Mouse (Mus musculus) macrophage (primary cell): ENCODE data around the gene Itm2b. TPM values are rescaled to one million over a fixed set of nuclear protein-coding genes. Genes with fewer than 3 reads are reported as not detected.
A peak's percentile ranks its signal among the peaks of the same experiment; 100 is the strongest.

Source experiments
- H3K27ac ChIP-seq: fragments of 350-480 bp; formaldehyde crosslinking; 2 replicates; pipeline ENCODE4 v1.9.0; 2021
- H3K36me3 ChIP-seq: fragments of 350-480 bp; formaldehyde crosslinking; 2 replicates; pipeline ENCODE4 v1.9.0; 2021; ENCODE audit errors: inconsistent target
- H3K4me3 ChIP-seq: fragments of 350-480 bp; formaldehyde crosslinking; 2 replicates; pipeline ENCODE4 v1.9.0; 2021; ENCODE audit errors: inconsistent target
- H3K79me2 ChIP-seq: fragments of 350-480 bp; formaldehyde crosslinking; 2 replicates; pipeline ENCODE4 v1.9.0; 2021; ENCODE audit errors: inconsistent target
- WGBS: methylation state at CpG from one replicate; pipeline ENCODE4 v1.1.7; 2026; ENCODE audit warnings: inconsistent platforms; ENCODE audit not compliant: missing documents; 5-methylcytosine and 5-hydroxymethylcytosine counted together
- polyA plus RNA-seq: library from polyadenylated mRNA; stranded (reverse); fragments of 250-400 nt; gene quantifications from 3 replicates; pipeline ENCODE4 v1.2.4, GENCODE M21; 2018; ENCODE audit warnings: inconsistent platforms

Itm2b gene
- polyA plus RNA-seq, 1 experiment from 2014 or later: 6,999 TPM

DNA sequence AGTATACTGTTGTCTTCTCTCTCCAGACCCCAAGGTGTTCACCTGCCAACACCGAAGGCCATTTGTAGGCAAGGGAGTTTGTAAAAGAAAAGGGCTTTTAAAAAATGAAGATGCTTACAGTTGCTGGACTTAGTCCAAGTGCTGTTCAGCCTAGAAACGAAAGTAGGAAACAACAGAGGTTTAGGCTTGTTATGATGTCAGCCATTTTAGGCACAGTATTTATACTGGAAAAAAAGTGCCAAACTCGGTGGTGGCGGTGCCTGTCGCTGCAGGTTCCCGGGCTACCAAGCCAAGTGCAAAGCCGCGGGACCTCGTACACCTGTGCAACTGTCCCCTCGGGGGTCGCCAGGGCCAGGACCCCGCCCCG lies 560 bp downstream of the Itm2b start:
- Histone ChIP-seq H3K36me3 (peaks cover 11% of the 10 kb centered on the region), H3K27ac (peak overlapping the region; percentile 66), H3K79me2 (peaks cover 63% of the 10 kb centered on the region), H3K4me3 (peak overlapping the region; percentile 66)
- WGBS: 2% methylated on average over 6 of the region's 13 CpGs

DNA sequence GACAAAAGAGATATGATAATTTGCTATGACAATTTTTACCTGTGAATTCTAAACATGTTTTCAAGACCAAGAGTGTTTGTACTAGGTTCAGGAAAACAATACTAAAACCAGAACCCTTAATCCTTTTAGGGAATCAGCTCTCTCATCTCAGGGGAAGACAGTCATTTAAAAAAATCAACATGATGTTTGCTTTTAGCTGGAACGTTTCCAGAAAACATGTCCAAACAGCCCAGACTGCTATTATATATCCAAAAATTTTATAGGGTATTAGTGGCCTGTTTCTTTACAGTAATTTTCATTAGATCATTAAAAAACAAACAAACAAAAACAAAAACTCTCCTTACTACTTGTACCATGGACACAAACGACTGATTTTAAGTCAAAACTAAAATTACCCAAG lies 1.3 kb downstream of the Itm2b start:
- Histone ChIP-seq H3K27ac (peak overlapping the region; percentile 66), H3K79me2 (peaks cover 71% of the 10 kb centered on the region), H3K36me3 (peaks cover 18% of the 10 kb centered on the region), H3K4me3 (peak overlapping the region; percentile 66)
- 13% methylated on average over 1 of the region's 2 CpGs for WGBS

DNA sequence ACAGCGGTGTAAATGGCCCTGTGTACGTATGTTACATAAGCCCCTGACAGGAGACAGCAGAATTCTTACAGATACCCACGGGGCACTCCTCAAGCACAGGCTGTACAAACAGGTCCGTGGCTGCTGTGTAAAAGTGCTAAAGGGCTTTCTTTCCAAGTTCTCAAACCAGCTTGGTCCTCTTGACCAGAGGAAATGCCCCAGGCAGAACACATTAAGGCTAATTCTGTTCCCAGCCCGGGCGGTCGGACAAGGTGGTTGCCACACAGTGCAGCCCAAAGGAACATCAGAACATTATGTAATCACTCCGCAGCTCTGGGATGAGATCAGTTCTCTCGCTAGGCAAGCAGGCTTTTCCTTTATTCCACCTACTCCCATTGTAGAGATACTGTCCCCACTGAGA lies 2.4 kb downstream of the Itm2b start:
- Histone ChIP-seq H3K4me3 (peak overlapping the region; percentile 66), H3K27ac (peak overlapping the region; percentile 66), H3K36me3 (peaks cover 28% of the 10 kb centered on the region), H3K79me2 (peaks cover 81% of the 10 kb centered on the region)
- WGBS: 13% methylated on average over 9 of the region's 9 CpGs

GRCm38 (mm10) chr14:73381559-73381958 lies 3.5 kb downstream of the Itm2b start:
- H3K79me2 ChIP-seq: peaks cover 84% of the 10 kb centered on the region
- H3K36me3 ChIP-seq: peaks cover 39% of the 10 kb centered on the region
- peak overlapping the region; percentile 66; the same call in 1 of the 2 replicates for H3K4me3 ChIP-seq
- H3K27ac ChIP-seq: peak overlapping the region; percentile 66
- 18% methylated on average over 4 of the region's 4 CpGs for WGBS

GRCm38 (mm10) chr14:73377804-73378203 lies 7.3 kb downstream of the Itm2b start:
- Histone ChIP-seq H3K36me3 (peaks cover 69% of the 10 kb centered on the region), H3K79me2 (peaks cover 100% of the 10 kb centered on the region), H3K4me3 (no peak overlapping the region), H3K27ac (no peak overlapping the region)
- WGBS: 91% methylated on average over 6 of the region's 6 CpGs

DNA sequence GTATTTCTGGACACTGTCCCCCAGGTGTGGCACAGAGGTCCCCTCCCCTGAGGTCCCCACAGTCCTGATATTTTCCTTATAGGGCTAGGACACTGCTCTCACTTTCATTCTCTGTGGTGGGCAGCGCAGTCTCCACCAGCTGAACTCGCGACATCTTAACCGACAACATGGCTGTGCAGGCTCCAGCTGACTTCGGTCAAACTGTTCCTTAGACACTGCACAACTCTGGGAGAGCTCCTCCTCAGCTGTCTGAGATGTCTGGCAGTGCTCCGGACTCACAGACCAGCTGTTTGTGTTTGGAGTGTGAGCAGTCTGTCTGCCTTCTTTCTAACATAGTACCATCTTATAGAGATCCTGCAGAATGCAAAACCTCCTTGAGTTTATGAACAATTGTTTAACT lies 8.2 kb downstream of the Itm2b start:
- no peak overlapping the region for H3K27ac ChIP-seq
- H3K4me3 ChIP-seq: no peak overlapping the region
- 94% methylated on average over 5 of the region's 6 CpGs for WGBS
- H3K36me3 ChIP-seq: peaks cover 78% of the 10 kb centered on the region
- peaks cover 100% of the 10 kb centered on the region for H3K79me2 ChIP-seq

- Histone ChIP-seq H3K27ac (no peak overlapping the region), H3K79me2 (peaks cover 100% of the 10 kb centered on the region), H3K4me3 (no peak overlapping the region), H3K36me3 (peaks cover 88% of the 10 kb centered on the region)
- 94% methylated on average over 6 of the region's 8 CpGs for WGBS
Observed at GRCm38 (mm10) chr14:73375903-73376302, 9.2 kb downstream of the Itm2b start.

GRCm38 (mm10) chr14:73375445-73375844 lies 9.6 kb downstream of the Itm2b start:
- Histone ChIP-seq H3K36me3 (peaks cover 90% of the 10 kb centered on the region), H3K27ac (no peak overlapping the region), H3K4me3 (no peak overlapping the region), H3K79me2 (peaks cover 100% of the 10 kb centered on the region)
- 92% methylated on average over 8 of the region's 8 CpGs for WGBS

- peaks cover 90% of the 10 kb centered on the region for H3K36me3 ChIP-seq
- H3K27ac ChIP-seq: no peak overlapping the region
- no peak overlapping the region for H3K4me3 ChIP-seq
- peaks cover 100% of the 10 kb centered on the region for H3K79me2 ChIP-seq
- 61% methylated on average over 11 of the region's 11 CpGs for WGBS
Observed at GRCm38 (mm10) chr14:73374315-73374890, 10.7 kb downstream of the Itm2b start.

DNA sequence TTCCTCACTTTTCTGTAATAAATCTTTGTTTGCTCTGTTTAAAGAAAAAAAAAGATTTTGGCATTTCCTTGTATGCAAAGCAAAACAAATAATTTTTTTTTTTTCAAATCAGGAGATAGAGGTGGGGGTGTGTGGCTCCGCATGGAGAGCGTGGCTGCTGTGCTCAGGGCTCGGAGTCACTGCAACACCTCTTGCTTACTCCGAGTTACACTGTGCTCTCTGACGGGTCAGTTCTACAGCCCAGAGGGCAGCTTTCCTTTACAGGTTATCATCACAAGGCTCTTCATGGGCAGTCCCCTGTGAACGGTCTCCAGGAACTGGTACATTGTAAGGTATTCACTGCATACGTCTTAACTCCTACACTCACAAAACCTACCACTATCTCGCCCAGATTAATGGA lies 11.5 kb downstream of the Itm2b start:
- H3K27ac ChIP-seq: no peak overlapping the region
- peaks cover 92% of the 10 kb centered on the region for H3K36me3 ChIP-seq
- WGBS: 93% methylated on average over 7 of the region's 8 CpGs
- no peak overlapping the region for H3K4me3 ChIP-seq
- H3K79me2 ChIP-seq: peaks cover 100% of the 10 kb centered on the region

DNA sequence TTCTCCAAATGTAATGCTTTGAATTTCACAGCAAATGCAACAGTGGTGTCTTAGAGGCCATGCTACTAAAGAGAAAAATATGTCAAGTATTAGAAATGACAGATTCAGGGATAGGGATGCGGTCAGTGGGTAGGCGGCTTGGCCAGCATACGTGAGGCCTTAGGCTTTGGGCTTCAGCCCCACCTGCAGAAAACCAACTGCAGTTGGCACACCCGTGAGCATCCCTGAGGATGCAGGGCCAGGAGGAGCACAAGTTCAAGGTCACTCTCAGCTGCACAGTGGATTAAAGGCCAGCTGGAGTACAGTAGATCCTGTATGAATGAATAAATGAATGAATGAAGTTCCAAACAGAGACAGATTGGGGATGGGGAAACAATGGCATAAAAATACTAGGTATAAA lies 12.1 kb downstream of the Itm2b start:
- H3K79me2 ChIP-seq: peaks cover 100% of the 10 kb centered on the region
- H3K4me3 ChIP-seq: no peak overlapping the region
- no peak overlapping the region for H3K27ac ChIP-seq
- 100% methylated on average over 4 of the region's 4 CpGs for WGBS
- peaks cover 92% of the 10 kb centered on the region for H3K36me3 ChIP-seq

GRCm38 (mm10) chr14:73371577-73371976 lies 13.5 kb downstream of the Itm2b start:
- Histone ChIP-seq H3K4me3 (no peak overlapping the region), H3K27ac (no peak overlapping the region), H3K36me3 (peaks cover 92% of the 10 kb centered on the region), H3K79me2 (peaks cover 100% of the 10 kb centered on the region)
- 84% methylated on average over 4 of the region's 4 CpGs for WGBS

DNA sequence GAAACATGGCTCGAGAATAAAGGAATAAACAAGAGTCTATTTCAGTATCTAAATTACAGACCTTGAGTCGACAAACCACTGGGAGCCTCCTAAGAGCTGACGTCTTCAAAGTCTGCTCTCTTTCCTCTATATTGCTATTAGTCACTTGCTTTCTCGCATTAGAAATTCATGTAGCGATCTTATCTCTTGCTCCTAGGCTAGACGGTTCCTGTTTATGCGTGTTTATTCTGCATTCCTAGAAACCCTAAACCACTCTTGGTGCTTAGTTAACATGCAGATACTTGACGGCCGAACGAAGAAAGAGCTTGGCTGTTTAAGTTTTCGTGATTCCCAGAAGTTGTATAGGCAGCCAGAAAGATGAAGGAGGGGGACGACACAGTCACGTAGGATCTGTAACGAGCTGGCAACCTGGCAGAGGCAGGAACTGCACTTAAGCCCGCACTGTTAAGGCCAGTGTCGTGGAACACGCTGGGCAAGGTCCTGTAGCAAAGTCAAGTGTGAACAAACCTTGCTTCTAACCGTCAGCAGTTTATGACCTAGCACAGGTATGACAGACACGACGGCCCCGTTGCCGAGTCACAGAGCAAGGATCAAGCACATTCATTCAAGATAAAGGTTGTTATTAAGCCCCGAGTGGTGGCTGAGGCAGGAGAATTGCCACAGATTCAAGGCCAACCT lies 14.3 kb downstream of the Itm2b start:
- WGBS: 83% methylated on average over 23 of the region's 23 CpGs
- no peak overlapping the region for H3K4me3 ChIP-seq
- peaks cover 100% of the 10 kb centered on the region for H3K79me2 ChIP-seq
- no peak overlapping the region for H3K27ac ChIP-seq
- peaks cover 97% of the 10 kb centered on the region for H3K36me3 ChIP-seq

GRCm38 (mm10) chr14:73370078-73370670 lies 14.9 kb downstream of the Itm2b start:
- Histone ChIP-seq H3K27ac (no peak overlapping the region), H3K4me3 (no peak overlapping the region), H3K36me3 (peaks cover 97% of the 10 kb centered on the region)

DNA sequence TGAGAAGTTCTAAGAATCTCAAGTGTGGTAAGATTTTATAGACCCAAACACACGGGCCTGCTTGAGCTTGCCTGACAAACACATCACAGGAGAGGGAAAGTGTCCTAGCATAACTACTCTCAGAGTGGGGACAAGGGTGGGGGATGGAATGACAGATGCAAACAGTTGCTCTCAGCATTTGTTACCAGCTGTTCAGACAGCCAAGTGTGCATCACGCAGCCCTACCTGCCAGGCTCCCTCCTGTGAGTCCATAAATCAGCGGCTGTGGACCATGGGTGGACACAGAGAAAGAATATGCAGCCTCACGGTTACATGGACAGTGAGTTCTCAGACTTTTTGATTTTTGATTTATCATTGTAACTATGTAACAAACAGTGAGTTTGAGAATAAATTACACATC lies 15.5 kb downstream of the Itm2b start:
- peaks cover 99% of the 10 kb centered on the region for H3K36me3 ChIP-seq
- no peak overlapping the region for H3K4me3 ChIP-seq
- H3K27ac ChIP-seq: no peak overlapping the region
- H3K79me2 ChIP-seq: peaks cover 94% of the 10 kb centered on the region
- WGBS: 93% methylated on average over 3 of the region's 4 CpGs

More at GRCm38 (mm10) chr14:73370078-73370670, 14.9 kb downstream of the Itm2b start:
- H3K79me2 ChIP-seq: peaks cover 100% of the 10 kb centered on the region
- 92% methylated on average over 11 of the region's 11 CpGs for WGBS
